Mouse (Mus musculus) forebrain, embryonic 12.5 days (tissue): Measurements from ENCODE around the gene Zfhx3. TPM values are rescaled to one million over a fixed set of nuclear protein-coding genes. Genes with fewer than 3 reads are reported as not detected.
A peak's percentile ranks its signal among the peaks of the same experiment; 100 is the strongest.

ENCODE experiments used
- ATAC-seq: fragments of 200-750 bp; cut with Nextera tagmentation; 2 replicates; pipeline ENCODE4 v1.8.0; 2017; ENCODE audit warnings: moderate TSS enrichment; ENCODE audit not compliant: low FRiP score
- H3K27ac ChIP-seq: fragments of 300-500 bp; sonication (generic); 2 replicates; pipeline ENCODE4 v1.5.1; 2016; ENCODE audit warnings: mild to moderate bottlenecking
- H3K27me3 ChIP-seq: fragments of 300-500 bp; sonication (generic); 2 replicates; pipeline ENCODE4 v1.6.1; 2016; ENCODE audit warnings: mild to moderate bottlenecking
- H3K36me3 ChIP-seq: fragments of 300-500 bp; sonication (generic); replicated peaks from 2 replicates; pipeline ENCODE4 v1.6.1; 2016; ENCODE audit warnings: mild to moderate bottlenecking
- H3K4me1 ChIP-seq: fragments of 300-500 bp; sonication (generic); 2 replicates; pipeline ENCODE4 v1.6.1; 2016
- H3K4me2 ChIP-seq: fragments of 300-500 bp; sonication (generic); 2 replicates; pipeline ENCODE4 v1.6.1; 2016; ENCODE audit warnings: mild to moderate bottlenecking, moderate library complexity
- H3K4me3 ChIP-seq: fragments of 300-500 bp; sonication (generic); replicated peaks from 2 replicates; pipeline ENCODE4 v1.5.1; 2016; ENCODE audit warnings: mild to moderate bottlenecking
- H3K9ac ChIP-seq: fragments of 300-500 bp; sonication (generic); 2 replicates; pipeline ENCODE4 v1.6.1; 2016; ENCODE audit warnings: mild to moderate bottlenecking
- H3K9me3 ChIP-seq: fragments of 300-500 bp; sonication (generic); 2 replicates; pipeline ENCODE4 v1.6.1; 2016
- WGBS: fragments of 180-500 bp; shearing (Covaris S2); methylation state at CpG from one replicate; pipeline ENCODE4 v1.1.7; 2016; 5-methylcytosine and 5-hydroxymethylcytosine counted together
- polyA plus RNA-seq: library from polyadenylated mRNA; unstranded; fragments of >200 nt; fragmentation: Nextera tagmentation; extraction: Ambion mirVana; gene quantifications from 2 replicates; pipeline ENCODE4 v1.2.1, GENCODE M21; 2016

Gene Zfhx3
- polyA plus RNA-seq, 1 experiment from 2014 or later: 30.5 TPM

- Histone ChIP-seq H3K27me3 (no peaks in the 10 kb centered on the region), H3K36me3 (0 out of 2 replicates have a peak, but pooled peaks cover 4% of the 10 kb centered on the region), H3K4me1 (peaks cover 15% of the 10 kb centered on the region), H3K4me3 (no peak overlapping the region), H3K9ac (no peak overlapping the region), H3K9me3 (no peaks in the 10 kb centered on the region), H3K4me2 (no peak overlapping the region), H3K27ac (no peak overlapping the region)
- 90% methylated on average over 10 of the region's 10 CpGs for WGBS
- ATAC-seq: no peak
These were observed 869.2 kb downstream of the Zfhx3 start for GRCm38 (mm10) chr8:108811694-108812093.

DNA sequence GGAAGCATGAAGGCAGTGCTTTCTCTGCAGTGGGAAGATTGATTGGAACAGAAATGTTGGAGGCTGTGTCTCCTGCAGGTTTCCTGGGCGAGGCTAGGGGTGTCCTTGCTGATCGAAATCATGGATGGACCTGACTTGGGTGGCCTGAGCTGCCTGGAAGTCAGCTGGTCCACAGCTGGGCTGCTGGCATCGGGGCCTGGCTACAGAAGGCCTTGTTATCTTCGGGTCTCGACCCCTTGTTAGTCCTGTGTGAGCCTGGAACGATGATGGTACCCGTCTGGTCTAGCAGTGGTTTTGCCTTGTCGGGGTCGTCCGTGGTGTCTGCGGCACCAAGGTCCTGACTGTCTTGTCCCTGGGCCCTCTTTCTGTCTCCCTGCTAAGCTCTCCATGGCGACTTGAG is 870.9 kb downstream of the Zfhx3 start:
- Histone ChIP-seq H3K27me3 (no peaks in the 10 kb centered on the region), H3K4me2 (no peak overlapping the region), H3K36me3 (0 out of 2 replicates have a peak, but pooled peaks cover 4% of the 10 kb centered on the region), H3K9ac (no peak overlapping the region), H3K27ac (no peak overlapping the region), H3K9me3 (no peaks in the 10 kb centered on the region), H3K4me3 (no peak overlapping the region), H3K4me1 (peaks cover 18% of the 10 kb centered on the region)
- no peak for ATAC-seq
- WGBS: 88% methylated on average over 12 of the region's 12 CpGs

GRCm38 (mm10) chr8:108819271-108819671 is 876.8 kb downstream of the Zfhx3 start:
- 13% methylated on average over 8 of the region's 8 CpGs for WGBS
- Histone ChIP-seq H3K36me3 (no peaks in the 10 kb centered on the region), H3K27me3 (0 out of 2 replicates have a peak, but pooled peaks cover 4% of the 10 kb centered on the region), H3K4me2 (peak overlapping the region; percentile 15; the same call in 1 of the 2 replicates), H3K4me1 (peaks cover 51% of the 10 kb centered on the region), H3K4me3 (no peak overlapping the region), H3K9ac (no peak overlapping the region), H3K9me3 (no peaks in the 10 kb centered on the region), H3K27ac (peak overlapping the region; percentile 26; the same call in 1 of the 2 replicates)
- no peak for ATAC-seq

DNA sequence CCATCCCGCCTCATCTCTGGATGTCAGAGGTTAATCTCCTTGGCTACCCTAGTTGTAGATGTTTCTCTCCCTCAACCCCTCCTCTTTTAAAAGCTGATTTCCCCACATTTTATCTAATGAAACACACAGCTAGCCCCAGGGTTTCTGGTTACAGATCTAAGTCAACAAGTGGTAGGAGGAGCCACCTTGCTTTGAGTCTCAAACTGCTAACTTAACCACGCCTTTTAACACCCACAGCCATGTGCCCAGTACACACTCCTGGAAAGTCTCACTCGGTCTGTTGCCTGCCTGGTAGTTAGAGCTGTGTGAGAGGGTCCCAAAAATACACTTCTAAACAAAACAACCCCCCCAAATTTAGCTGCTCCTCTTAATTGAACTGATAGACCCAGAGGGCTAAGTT is 877.4 kb downstream of the Zfhx3 start:
- no peak for ATAC-seq

DNA sequence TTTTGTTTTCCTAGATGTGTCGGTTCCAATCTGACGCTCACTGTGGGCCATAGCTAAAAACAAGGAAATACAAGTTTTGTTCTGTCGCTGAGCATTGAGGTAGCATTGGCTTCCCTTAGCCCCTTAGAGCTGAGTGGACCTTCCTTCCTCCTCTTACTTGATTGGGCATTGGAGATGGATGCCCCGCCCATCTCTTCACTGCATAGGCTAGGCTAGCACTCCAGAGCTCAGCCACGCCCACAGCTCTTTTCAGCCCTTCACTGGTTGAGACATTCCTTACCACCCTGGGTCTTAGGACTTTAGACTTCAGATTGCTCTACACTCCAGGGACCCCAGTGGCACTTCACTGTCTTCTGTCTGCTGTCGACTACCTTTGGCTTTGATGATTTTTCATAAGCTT is 878.2 kb downstream of the Zfhx3 start:
- H3K4me2 ChIP-seq: peak overlapping the region; percentile 39
- H3K36me3 ChIP-seq: no peaks in the 10 kb centered on the region
- peak; percentile 83 for ATAC-seq
- WGBS: 13% methylated on average over 6 of the region's 6 CpGs
- no peak overlapping the region for H3K27ac ChIP-seq
- H3K9me3 ChIP-seq: no peaks in the 10 kb centered on the region
- peak overlapping the region; percentile 11; the same call in 1 of the 2 replicates for H3K4me3 ChIP-seq
- H3K27me3 ChIP-seq: 0 out of 2 replicates have a peak, but pooled peaks cover 4% of the 10 kb centered on the region
- peaks cover 51% of the 10 kb centered on the region for H3K4me1 ChIP-seq
- H3K9ac ChIP-seq: no peak overlapping the region

More for the DNA sequence above, 877.4 kb downstream of the Zfhx3 start:
- no peak overlapping the region for H3K9ac ChIP-seq
- H3K36me3 ChIP-seq: no peaks in the 10 kb centered on the region
- H3K4me2 ChIP-seq: peak overlapping the region; percentile 39
- H3K9me3 ChIP-seq: no peaks in the 10 kb centered on the region
- H3K27ac ChIP-seq: no peak overlapping the region
- H3K27me3 ChIP-seq: 0 out of 2 replicates have a peak, but pooled peaks cover 4% of the 10 kb centered on the region
- H3K4me1 ChIP-seq: peaks cover 51% of the 10 kb centered on the region
- 3% methylated on average over 3 of the region's 3 CpGs for WGBS
- H3K4me3 ChIP-seq: no peak overlapping the region

DNA sequence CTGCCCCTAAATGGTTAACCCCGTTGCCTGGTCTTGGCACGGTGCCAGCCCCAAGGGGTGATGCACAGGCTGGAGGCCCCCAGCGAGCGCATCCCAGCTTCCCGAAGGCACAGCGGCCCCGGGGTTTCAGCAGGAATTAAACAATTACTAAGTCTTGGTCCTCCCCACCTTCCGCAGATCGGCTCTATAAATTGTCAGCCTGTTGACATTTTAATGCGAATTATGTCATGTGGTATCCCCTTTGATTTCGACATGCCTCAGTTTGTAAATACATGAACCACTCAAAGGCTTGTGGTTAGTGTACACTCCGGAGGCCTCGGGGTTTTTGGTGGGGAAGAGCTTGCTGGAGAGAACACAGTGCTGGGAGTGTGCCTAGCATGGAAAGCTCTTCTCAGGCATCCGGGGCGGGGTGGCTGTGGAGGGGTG is 880.4 kb downstream of the Zfhx3 start:
- no peak overlapping the region for H3K27ac ChIP-seq
- no peak overlapping the region for H3K4me2 ChIP-seq
- H3K9ac ChIP-seq: no peak overlapping the region
- no peak overlapping the region for H3K4me3 ChIP-seq
- H3K27me3 ChIP-seq: 0 out of 2 replicates have a peak, but pooled peaks cover 4% of the 10 kb centered on the region
- no peaks in the 10 kb centered on the region for H3K36me3 ChIP-seq
- H3K9me3 ChIP-seq: no peaks in the 10 kb centered on the region
- 0 out of 2 replicates have a peak, but pooled peaks have one; percentile 12 for ATAC-seq
- H3K4me1 ChIP-seq: peaks cover 70% of the 10 kb centered on the region
- WGBS: 56% methylated on average over 15 of the region's 15 CpGs

GRCm38 (mm10) chr8:108824049-108824448 is 881.6 kb downstream of the Zfhx3 start:
- no peak for ATAC-seq
- Histone ChIP-seq H3K4me2 (no peak overlapping the region), H3K27me3 (0 out of 2 replicates have a peak, but pooled peaks cover 4% of the 10 kb centered on the region), H3K9ac (no peak overlapping the region), H3K4me3 (no peak overlapping the region), H3K4me1 (peaks cover 69% of the 10 kb centered on the region), H3K27ac (no peak overlapping the region), H3K9me3 (no peaks in the 10 kb centered on the region), H3K36me3 (no peaks in the 10 kb centered on the region)
- WGBS: 96% methylated on average over 4 of the region's 4 CpGs

- WGBS: 84% methylated on average over 4 of the region's 4 CpGs
- Histone ChIP-seq H3K36me3 (no peaks in the 10 kb centered on the region), H3K9me3 (no peaks in the 10 kb centered on the region), H3K4me3 (no peak overlapping the region), H3K9ac (no peak overlapping the region), H3K4me1 (peaks cover 67% of the 10 kb centered on the region), H3K4me2 (no peak overlapping the region), H3K27me3 (0 out of 2 replicates have a peak, but pooled peaks cover 4% of the 10 kb centered on the region), H3K27ac (no peak overlapping the region)
- no peak for ATAC-seq
These were observed 884.0 kb downstream of the Zfhx3 start for GRCm38 (mm10) chr8:108826414-108826813.

DNA sequence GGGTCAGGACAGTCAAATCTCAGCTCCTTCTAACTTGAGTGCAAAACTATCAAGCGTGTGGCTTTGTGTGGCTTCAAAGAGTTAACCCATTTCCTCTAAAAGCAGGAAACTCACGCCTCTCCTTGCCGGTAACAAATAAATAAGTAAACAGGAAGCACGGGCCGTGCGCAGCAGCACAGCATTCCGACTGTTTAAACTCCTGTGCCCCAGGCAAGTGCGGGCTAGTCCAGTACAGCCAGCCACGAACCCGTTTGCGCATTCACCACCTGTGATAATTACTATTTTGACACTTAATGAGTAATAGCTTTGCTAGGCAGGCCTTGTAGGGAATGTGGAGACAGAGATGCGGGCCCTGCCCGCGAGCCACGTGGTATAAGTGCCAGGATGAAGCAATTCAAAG is 885.0 kb downstream of the Zfhx3 start:
- ATAC-seq: no peak
- no peaks in the 10 kb centered on the region for H3K9me3 ChIP-seq
- 80% methylated on average over 15 of the region's 15 CpGs for WGBS
- no peak overlapping the region for H3K27ac ChIP-seq
- no peak overlapping the region for H3K4me3 ChIP-seq
- no peak overlapping the region for H3K4me2 ChIP-seq
- peaks cover 5% of the 10 kb centered on the region for H3K27me3 ChIP-seq
- H3K36me3 ChIP-seq: no peaks in the 10 kb centered on the region
- H3K9ac ChIP-seq: no peak overlapping the region
- peaks cover 59% of the 10 kb centered on the region for H3K4me1 ChIP-seq

DNA sequence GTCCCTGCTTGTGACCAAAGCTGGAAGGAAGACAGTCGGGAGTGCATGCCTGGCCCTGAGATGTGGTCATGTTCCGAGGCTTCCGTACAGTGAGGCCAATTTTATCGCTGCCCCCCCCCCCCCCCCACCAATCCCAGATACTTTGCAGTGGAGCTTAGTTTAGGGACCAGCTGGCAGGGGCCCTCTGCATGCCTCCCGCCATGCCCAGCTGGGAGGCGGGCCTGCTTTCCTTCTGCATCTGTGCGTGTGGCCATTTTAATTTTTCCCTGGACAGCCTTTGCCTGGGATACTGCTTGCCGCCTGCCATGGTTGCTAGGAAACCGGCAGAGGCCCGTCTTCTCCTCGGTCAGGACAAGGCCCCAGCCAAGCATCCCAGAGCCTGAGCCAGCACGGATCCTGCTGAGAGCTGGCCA is 886.9 kb downstream of the Zfhx3 start:
- Histone ChIP-seq H3K4me2 (peak overlapping the region; percentile 30), H3K27ac (peak overlapping the region; percentile 81), H3K9me3 (no peaks in the 10 kb centered on the region), H3K4me1 (peaks cover 49% of the 10 kb centered on the region), H3K36me3 (peaks cover under 1% of the 10 kb centered on the region; the same call in 1 of the 2 replicates), H3K27me3 (peaks cover 21% of the 10 kb centered on the region), H3K4me3 (no peak overlapping the region), H3K9ac (no peak overlapping the region; the same call in 1 of the 2 replicates)
- peak; percentile 90 for ATAC-seq
- WGBS: 20% methylated on average over 11 of the region's 12 CpGs

DNA sequence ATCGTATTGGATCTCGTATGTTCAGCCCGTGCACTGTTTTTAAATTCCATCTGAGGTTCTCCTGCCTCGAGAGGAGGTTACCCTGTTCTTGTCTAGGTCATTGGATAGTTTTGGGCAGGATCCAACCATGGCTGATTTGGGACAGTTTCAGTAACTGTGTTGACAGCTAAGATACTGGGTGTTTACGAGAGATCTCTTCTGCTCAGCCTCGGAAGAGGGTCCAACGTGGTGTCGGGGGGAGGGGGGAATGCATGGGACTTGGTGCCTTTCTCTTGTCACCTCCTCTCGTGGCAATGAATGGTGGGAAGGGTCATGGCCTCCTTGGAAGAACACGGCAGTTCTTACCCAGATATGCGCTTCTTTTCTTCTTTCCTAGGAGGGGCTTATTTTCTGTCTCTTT is 892.7 kb downstream of the Zfhx3 start:
- peaks cover 6% of the 10 kb centered on the region for H3K36me3 ChIP-seq
- H3K27me3 ChIP-seq: peaks cover 67% of the 10 kb centered on the region
- no peak overlapping the region for H3K4me3 ChIP-seq
- no peak overlapping the region for H3K4me2 ChIP-seq
- H3K9ac ChIP-seq: no peak overlapping the region
- peaks cover 46% of the 10 kb centered on the region for H3K4me1 ChIP-seq
- WGBS: 94% methylated on average over 11 of the region's 11 CpGs
- H3K27ac ChIP-seq: no peak overlapping the region
- no peak for ATAC-seq
- no peaks in the 10 kb centered on the region for H3K9me3 ChIP-seq

DNA sequence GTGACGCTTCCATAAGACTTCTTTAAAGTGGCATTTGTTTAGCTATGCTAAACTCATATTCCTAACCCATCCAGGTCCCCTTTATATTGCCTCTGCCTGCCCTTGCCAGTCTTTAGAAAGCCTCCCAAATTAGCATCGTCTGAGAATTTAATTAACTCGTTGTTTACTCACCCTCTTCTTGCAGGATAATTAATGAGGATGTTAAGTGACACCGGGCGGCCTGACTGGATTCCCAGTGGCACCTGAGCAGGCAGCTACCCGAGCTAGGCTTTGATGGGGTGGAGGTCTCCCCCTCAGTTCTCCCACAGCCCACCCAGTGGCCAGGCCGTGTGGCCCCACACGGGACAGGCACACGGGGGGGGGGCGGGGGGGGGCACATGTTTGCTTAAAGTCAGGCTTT is 895.3 kb downstream of the Zfhx3 start:
- H3K27me3 ChIP-seq: peaks cover 80% of the 10 kb centered on the region
- H3K4me3 ChIP-seq: no peak overlapping the region
- ATAC-seq: peak; percentile 37
- H3K9me3 ChIP-seq: no peaks in the 10 kb centered on the region
- H3K4me2 ChIP-seq: no peak overlapping the region; the same call in 1 of the 2 replicates
- H3K36me3 ChIP-seq: peaks cover 6% of the 10 kb centered on the region
- H3K4me1 ChIP-seq: peaks cover 40% of the 10 kb centered on the region
- H3K9ac ChIP-seq: no peak overlapping the region
- no peak overlapping the region for H3K27ac ChIP-seq
- 17% methylated on average over 10 of the region's 10 CpGs for WGBS

GRCm38 (mm10) chr8:108838761-108839160 is 896.3 kb downstream of the Zfhx3 start:
- WGBS: 37% methylated on average over 6 of the region's 6 CpGs
- ATAC-seq: no peak

More at GRCm38 (mm10) chr8:108838761-108839160, 896.3 kb downstream of the Zfhx3 start:
- Histone ChIP-seq H3K9ac (no peak overlapping the region), H3K27me3 (peaks cover 71% of the 10 kb centered on the region), H3K36me3 (peaks cover 6% of the 10 kb centered on the region), H3K4me2 (no peak overlapping the region), H3K9me3 (no peaks in the 10 kb centered on the region), H3K4me3 (no peak overlapping the region), H3K27ac (no peak overlapping the region), H3K4me1 (peaks cover 40% of the 10 kb centered on the region)
